Mouse (Mus musculus) ES-Bruce4 (cell line): ENCODE data around the gene Timm17b.

Experiments used
- CTCF ChIP-seq: IDR thresholded peaks from one replicate; pipeline ENCODE4 v1.8.1; 2011; ENCODE audit warnings: low read depth, low read length
- EP300 ChIP-seq: IDR thresholded peaks from 2 replicates; pipeline ENCODE4 v1.6.1; 2011; ENCODE audit warnings: low read depth, low read length; ENCODE audit not compliant: insufficient read depth
- POLR2A ChIP-seq: IDR thresholded peaks from one replicate; pipeline ENCODE4 v1.8.1; 2011; ENCODE audit warnings: low read length; ENCODE audit not compliant: insufficient read depth

DNA sequence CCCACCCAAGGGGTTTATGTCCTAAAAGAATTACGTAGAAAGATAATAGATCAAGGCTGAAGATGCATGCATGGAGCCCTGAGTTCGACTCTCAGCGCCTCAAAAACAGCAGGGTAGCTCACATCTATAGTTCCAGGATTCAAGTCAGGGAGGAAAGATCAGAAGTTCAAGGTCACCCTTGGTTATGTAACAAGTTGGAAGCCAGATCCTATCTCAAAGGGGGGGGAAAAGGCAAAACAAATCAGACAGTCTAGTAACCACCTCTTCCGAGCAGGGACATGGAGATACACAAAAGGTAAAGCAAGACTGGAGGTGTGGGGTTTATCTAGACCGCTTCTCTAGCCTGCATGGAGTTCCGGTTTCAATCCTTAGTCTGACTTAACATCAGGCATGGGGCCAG, 27.1 kb downstream of the Timm17b start:
- TF ChIP-seq CTCF = no peak
- TF ChIP-seq POLR2A = no peak
- TF ChIP-seq EP300 = no peak
